Mouse (Mus musculus) neural tube, embryonic 11.5 days (tissue): ENCODE measurements at regions not wholly inside any gene's neighbourhood (a gene's known extent, or its start where the extent isn't known, plus 50 kb on each side); places are given as distances from the start of the nearest gene placed in this dataset.

Experiments used
- ATAC-seq: fragments of 200-750 bp; cut with Nextera tagmentation; 2 replicates; pipeline ENCODE4 v1.8.0; 2017; ENCODE audit warnings: moderate number of reproducible peaks, mild to moderate bottlenecking, moderate TSS enrichment, moderate library complexity; ENCODE audit not compliant: insufficient read depth, low FRiP score, low TSS enrichment
- DNase-seq: peaks from one replicate; pipeline ENCODE4 v3.0.0-alpha.2; 2015; ENCODE audit warnings: low spot score
- H3K27ac ChIP-seq: fragments of 300-500 bp; sonication (generic); 2 replicates; pipeline ENCODE4 v1.5.1; 2014; ENCODE audit warnings: low read depth, mild to moderate bottlenecking, low read length
- H3K27me3 ChIP-seq: fragments of 300-500 bp; sonication (generic); 2 replicates; pipeline ENCODE4 v1.6.1; 2014; ENCODE audit warnings: mild to moderate bottlenecking, low read length, mixed read lengths; ENCODE audit not compliant: control insufficient read depth, insufficient read depth
- H3K36me3 ChIP-seq: fragments of 300-500 bp; sonication (generic); 2 replicates; pipeline ENCODE4 v1.6.1; 2014; ENCODE audit warnings: mild to moderate bottlenecking, low read length, moderate library complexity, mixed read lengths; ENCODE audit not compliant: control insufficient read depth, insufficient read depth
- H3K4me1 ChIP-seq: fragments of 300-500 bp; sonication (generic); 2 replicates; pipeline ENCODE4 v1.6.1; 2014; ENCODE audit warnings: low read length, mixed read lengths; ENCODE audit not compliant: control insufficient read depth, insufficient read depth
- H3K4me2 ChIP-seq: fragments of 300-500 bp; sonication (generic); 2 replicates; pipeline ENCODE4 v1.6.1; 2014; ENCODE audit warnings: low read depth, mild to moderate bottlenecking, moderate library complexity
- H3K4me3 ChIP-seq: fragments of 300-500 bp; sonication (generic); 2 replicates; pipeline ENCODE4 v1.5.1; 2014; ENCODE audit warnings: low read depth, low read length
- H3K9ac ChIP-seq: fragments of 300-500 bp; sonication (generic); 2 replicates; pipeline ENCODE4 v1.6.1; 2014; ENCODE audit warnings: mild to moderate bottlenecking, low read length
- H3K9me3 ChIP-seq: fragments of 300-500 bp; sonication (generic); 2 replicates; pipeline ENCODE4 v1.6.1; 2016; ENCODE audit warnings: low read length; ENCODE audit not compliant: control insufficient read depth
- WGBS: fragments of 180-500 bp; shearing (Covaris S2); extraction: QIAGEN DNeasy Blood & Tissue Kit; methylation state at CpG from one replicate; pipeline ENCODE4 v1.1.7; 2014; 5-methylcytosine and 5-hydroxymethylcytosine counted together

- no peak overlapping the region for H3K4me3 ChIP-seq
- no peak overlapping the region for H3K9ac ChIP-seq
- H3K36me3 ChIP-seq: no peaks in the 10 kb centered on the region
- WGBS: 92% methylated on average over 7 of the region's 7 CpGs
- DNase-seq (no peak), ATAC-seq (no peak)
- no peaks in the 10 kb centered on the region for H3K27me3 ChIP-seq
- H3K27ac ChIP-seq: no peak overlapping the region
- no peaks in the 10 kb centered on the region for H3K9me3 ChIP-seq
- H3K4me2 ChIP-seq: no peak overlapping the region
- H3K4me1 ChIP-seq: no peaks in the 10 kb centered on the region
Observed at GRCm38 (mm10) chr15:10795126-10795792, 80.8 kb upstream of the Rai14 start.

- H3K4me1 ChIP-seq: no peaks in the 10 kb centered on the region
- DNase-seq (no peak), ATAC-seq (no peak)
- no peak overlapping the region for H3K4me2 ChIP-seq
- no peaks in the 10 kb centered on the region for H3K9me3 ChIP-seq
- no peak overlapping the region for H3K27ac ChIP-seq
- no peak overlapping the region for H3K4me3 ChIP-seq
- no peaks in the 10 kb centered on the region for H3K27me3 ChIP-seq
- H3K36me3 ChIP-seq: no peaks in the 10 kb centered on the region
- H3K9ac ChIP-seq: no peak overlapping the region
Observed at GRCm38 (mm10) chr15:10799656-10800055, 85.2 kb upstream of the Rai14 start.

GRCm38 (mm10) chr15:10814195-10814594, 99.8 kb upstream of the Rai14 start:
- no peak for ATAC-seq
- no peak overlapping the region for H3K4me2 ChIP-seq
- WGBS: 88% methylated on average over 2 of the region's 2 CpGs
- H3K27ac ChIP-seq: no peak overlapping the region
- no peak overlapping the region for H3K4me3 ChIP-seq
- no peaks in the 10 kb centered on the region for H3K27me3 ChIP-seq
- no peaks in the 10 kb centered on the region for H3K36me3 ChIP-seq
- no peak overlapping the region for H3K9ac ChIP-seq
- no peaks in the 10 kb centered on the region for H3K4me1 ChIP-seq
- no peaks in the 10 kb centered on the region for H3K9me3 ChIP-seq
- DNase-seq: no peak

- Histone ChIP-seq H3K27me3 (no peaks in the 10 kb centered on the region), H3K4me2 (no peak overlapping the region), H3K4me1 (no peaks in the 10 kb centered on the region), H3K27ac (no peak overlapping the region), H3K9ac (no peak overlapping the region), H3K9me3 (no peaks in the 10 kb centered on the region), H3K4me3 (no peak overlapping the region), H3K36me3 (no peaks in the 10 kb centered on the region)
- DNase-seq: no peak
- 79% methylated on average over 7 of the region's 7 CpGs for WGBS
- no peak for ATAC-seq
Observed at GRCm38 (mm10) chr15:10814709-10815108, 100.3 kb upstream of the Rai14 start.

- WGBS: 83% methylated on average over 3 of the region's 3 CpGs
- Histone ChIP-seq H3K9me3 (no peaks in the 10 kb centered on the region), H3K9ac (no peak overlapping the region), H3K4me3 (no peak overlapping the region), H3K36me3 (no peaks in the 10 kb centered on the region), H3K27ac (no peak overlapping the region), H3K4me1 (no peaks in the 10 kb centered on the region), H3K4me2 (no peak overlapping the region), H3K27me3 (no peaks in the 10 kb centered on the region)
- DNase-seq (no peak), ATAC-seq (no peak)
Observed at GRCm38 (mm10) chr15:10816213-10816621, 101.8 kb upstream of the Rai14 start.

GRCm38 (mm10) chr15:10818216-10818615, 103.8 kb upstream of the Rai14 start:
- Histone ChIP-seq H3K27me3 (no peaks in the 10 kb centered on the region), H3K27ac (no peak overlapping the region), H3K4me2 (no peak overlapping the region), H3K9me3 (no peaks in the 10 kb centered on the region), H3K36me3 (no peaks in the 10 kb centered on the region), H3K4me3 (no peak overlapping the region), H3K9ac (no peak overlapping the region), H3K4me1 (no peaks in the 10 kb centered on the region)
- 63% methylated on average over 6 of the region's 6 CpGs for WGBS
- no peak for ATAC-seq
- DNase-seq: no peak

- Histone ChIP-seq H3K4me2 (no peak overlapping the region), H3K4me3 (no peak overlapping the region), H3K36me3 (no peaks in the 10 kb centered on the region), H3K9ac (no peak overlapping the region), H3K27ac (no peak overlapping the region), H3K9me3 (no peaks in the 10 kb centered on the region), H3K27me3 (no peaks in the 10 kb centered on the region), H3K4me1 (no peaks in the 10 kb centered on the region)
- WGBS: 89% methylated on average over 1 of the region's 1 CpGs
- ATAC-seq (no peak), DNase-seq (no peak)
Observed at GRCm38 (mm10) chr15:10818706-10819105, 104.3 kb upstream of the Rai14 start.

- ATAC-seq (no peak), DNase-seq (no peak)
- H3K27me3 ChIP-seq: no peaks in the 10 kb centered on the region
- no peak overlapping the region for H3K9ac ChIP-seq
- H3K4me2 ChIP-seq: no peak overlapping the region
- H3K27ac ChIP-seq: no peak overlapping the region
- H3K9me3 ChIP-seq: no peaks in the 10 kb centered on the region
- 70% methylated on average over 5 of the region's 5 CpGs for WGBS
- H3K4me1 ChIP-seq: no peaks in the 10 kb centered on the region
- no peaks in the 10 kb centered on the region for H3K36me3 ChIP-seq
- no peak overlapping the region for H3K4me3 ChIP-seq
Observed at GRCm38 (mm10) chr15:10823933-10824332, 109.5 kb upstream of the Rai14 start.

- Histone ChIP-seq H3K36me3 (no peaks in the 10 kb centered on the region), H3K4me2 (no peak overlapping the region), H3K4me3 (no peak overlapping the region), H3K27ac (no peak overlapping the region), H3K4me1 (no peaks in the 10 kb centered on the region), H3K9ac (no peak overlapping the region), H3K27me3 (no peaks in the 10 kb centered on the region), H3K9me3 (no peaks in the 10 kb centered on the region)
- DNase-seq (no peak), ATAC-seq (no peak)
- WGBS: 75% methylated on average over 5 of the region's 5 CpGs
Observed at GRCm38 (mm10) chr15:10829588-10829987, 115.2 kb upstream of the Rai14 start.
